Mouse (Mus musculus): ENCODE results near the gene Oxsr1.
"Not testable (repeated sequence)": the region's sequence is repeated elsewhere in the genome, so short reads cannot be mapped to it uniquely, and the experiment has no call there.

Gene Oxsr1

GRCm38 (mm10) chr9:119274814-119275213 is 47.4 kb downstream of the Oxsr1 start:
- DNase-seq (ENCODE audit: extremely low spot score), result not testable (repeated sequence)

GRCm38 (mm10) chr9:119271496-119271895 is 50.7 kb downstream of the Oxsr1 start:
- DNase-seq (ENCODE audit: extremely low spot score), result no peak

GRCm38 (mm10) chr9:119268588-119269145 is 53.6 kb downstream of the Oxsr1 start:
- no peak for DNase-seq (ENCODE audit: extremely low spot score)

- DNase-seq (ENCODE audit: extremely low spot score), result no peak
These were observed 54.1 kb downstream of the Oxsr1 start for GRCm38 (mm10) chr9:119268120-119268519.

GRCm38 (mm10) chr9:119266121-119266395 is 56.2 kb downstream of the Oxsr1 start:
- not testable (repeated sequence) for DNase-seq (ENCODE audit: extremely low spot score)

- DNase-seq (ENCODE audit: extremely low spot score), result not testable (repeated sequence)
These were observed 56.7 kb downstream of the Oxsr1 start for GRCm38 (mm10) chr9:119265373-119266120.

- DNase-seq (ENCODE audit: extremely low spot score), result no peak
These were observed 59.2 kb downstream of the Oxsr1 start for GRCm38 (mm10) chr9:119263067-119263466.

- no peak for DNase-seq (ENCODE audit: extremely low spot score)
These were observed 61.4 kb downstream of the Oxsr1 start for GRCm38 (mm10) chr9:119260825-119261224.

- DNase-seq (ENCODE audit: extremely low spot score), result no peak
These were observed 63.4 kb downstream of the Oxsr1 start for GRCm38 (mm10) chr9:119258785-119259184.

- DNase-seq (ENCODE audit: extremely low spot score), result no peak
These were observed 64.1 kb downstream of the Oxsr1 start for GRCm38 (mm10) chr9:119258128-119258527.

GRCm38 (mm10) chr9:119256161-119256560 is 66.1 kb downstream of the Oxsr1 start:
- DNase-seq (ENCODE audit: extremely low spot score), result no peak

GRCm38 (mm10) chr9:119255096-119255495 is 67.1 kb downstream of the Oxsr1 start:
- no peak for DNase-seq (ENCODE audit: extremely low spot score)

- DNase-seq (ENCODE audit: extremely low spot score), result no peak
These were observed 68.0 kb downstream of the Oxsr1 start for GRCm38 (mm10) chr9:119254187-119254586.

GRCm38 (mm10) chr9:119247996-119248395 is 74.2 kb downstream of the Oxsr1 start:
- DNase-seq (ENCODE audit: extremely low spot score), result no peak

GRCm38 (mm10) chr9:119246826-119247225 is 75.4 kb downstream of the Oxsr1 start:
- DNase-seq (ENCODE audit: extremely low spot score), result no peak

GRCm38 (mm10) chr9:119243981-119244380 is 78.2 kb downstream of the Oxsr1 start:
- no peak for DNase-seq (ENCODE audit: extremely low spot score)

- DNase-seq (ENCODE audit: extremely low spot score), result no peak
These were observed 80.9 kb downstream of the Oxsr1 start for GRCm38 (mm10) chr9:119241169-119241865.

- no peak for DNase-seq (ENCODE audit: extremely low spot score)
These were observed 81.8 kb downstream of the Oxsr1 start for GRCm38 (mm10) chr9:119240286-119240997.

GRCm38 (mm10) chr9:119239274-119239673 is 83.0 kb downstream of the Oxsr1 start:
- DNase-seq (ENCODE audit: extremely low spot score), result no peak

- DNase-seq (ENCODE audit: extremely low spot score), result no peak
These were observed 83.4 kb downstream of the Oxsr1 start for GRCm38 (mm10) chr9:119238796-119239195.

- no peak for DNase-seq (ENCODE audit: extremely low spot score)
These were observed 90.7 kb downstream of the Oxsr1 start for GRCm38 (mm10) chr9:119231552-119231951.

- no peak for DNase-seq (ENCODE audit: extremely low spot score)
These were observed 91.4 kb downstream of the Oxsr1 start for GRCm38 (mm10) chr9:119230829-119231228.

Data from embryo, embryonic 9.5 days (tissue).